Mouse (Mus musculus) MEL (cell line): ENCODE results near the gene Med8. TPM values are rescaled to one million over a fixed set of nuclear protein-coding genes. Genes with fewer than 3 reads are reported as not detected.

Source experiments
- DNase-seq: peaks from one replicate; pipeline ENCODE4 v3.0.0; 2011; ENCODE audit warnings: low read depth, low spot score
- H3K27ac ChIP-seq: 2 replicates; pipeline ENCODE4 v1.5.1; 2012; ENCODE audit warnings: low read depth, mild to moderate bottlenecking, control low read depth, low read length, moderate library complexity; ENCODE audit not compliant: control insufficient read depth
- H3K27me3 ChIP-seq, 2 experiments: fragments of 150-350 bp in 1 of 2; sonication (generic) in 1 of 2; 2 replicates each; pipeline ENCODE4 v1.6.1; 2012; ENCODE audit warnings: low read length in 2 of 2, mild to moderate bottlenecking in 2 of 2, improper control_type of control experiment in 1 of 2, moderate library complexity in 1 of 2; ENCODE audit not compliant: insufficient read depth in 2 of 2, control insufficient read depth in 1 of 2
- H3K36me3 ChIP-seq, 2 experiments: 2 replicates each; pipeline ENCODE4 v1.6.1; 2012 to 2014; ENCODE audit warnings: low read length in 2 of 2, improper control_type of control experiment in 1 of 2, inconsistent platforms in 1 of 2, mild to moderate bottlenecking in 1 of 2; ENCODE audit not compliant: insufficient read depth in 2 of 2, control insufficient read depth in 1 of 2
- H3K4me1 ChIP-seq, 2 experiments: fragments of 150-350 bp in 1 of 2; sonication (generic) in 1 of 2; 2 replicates each; pipeline ENCODE4 v1.6.1; 2012; ENCODE audit warnings: low read length in 2 of 2, improper control_type of control experiment in 1 of 2, mild to moderate bottlenecking in 1 of 2; ENCODE audit not compliant: insufficient read depth in 2 of 2, control insufficient read depth in 1 of 2
- H3K4me3 ChIP-seq, 2 experiments: fragments of 150-350 bp in 1 of 2; sonication (generic) in 1 of 2; 2 replicates each; pipeline ENCODE4 v1.5.1; 2012; ENCODE audit warnings: low read depth in 2 of 2, low read length in 2 of 2, mild to moderate bottlenecking in 2 of 2, moderate library complexity in 2 of 2, control low read depth in 1 of 2, improper control_type of control experiment in 1 of 2; ENCODE audit not compliant: control insufficient read depth in 1 of 2, insufficient read depth in 1 of 2
- H3K79me2 ChIP-seq: 2 replicates; pipeline ENCODE4 v1.6.1; 2012; ENCODE audit warnings: mild to moderate bottlenecking, low read length, moderate library complexity; ENCODE audit not compliant: control insufficient read depth, poor library complexity, insufficient read depth
- H3K9ac ChIP-seq: 2 replicates; pipeline ENCODE4 v1.6.1; 2012; ENCODE audit warnings: low read depth, mild to moderate bottlenecking, control low read depth, low read length, moderate library complexity; ENCODE audit not compliant: control insufficient read depth, poor library complexity, severe bottlenecking
- H3K9me3 ChIP-seq: fragments of 150-350 bp; sonication (generic); replicated peaks from 2 replicates; pipeline ENCODE4 v1.6.1; 2012; ENCODE audit warnings: mild to moderate bottlenecking, low read length, improper control_type of control experiment, moderate library complexity; ENCODE audit not compliant: insufficient read depth
- BHLHE40 ChIP-seq: IDR thresholded peaks from 2 replicates; pipeline ENCODE4 v1.6.1; 2012; ENCODE audit warnings: low read depth, mild to moderate bottlenecking, inconsistent platforms, low read length, improper control_type of control experiment, borderline replicate concordance
- CHD1 ChIP-seq: IDR thresholded peaks from 2 replicates; pipeline ENCODE4 v1.6.1; 2012; ENCODE audit warnings: low read depth, mild to moderate bottlenecking, inconsistent platforms, low read length, improper control_type of control experiment
- CTCF ChIP-seq, 3 experiments: IDR thresholded peaks in 2 of 3; conservative IDR thresholded peaks in 1 of 3; 2 replicates each; pipeline ENCODE4 v1.5.1; 2011 to 2012; ENCODE audit warnings: low read length in 3 of 3, low read depth in 2 of 3, mild to moderate bottlenecking in 2 of 3, improper control_type of control experiment in 1 of 3, inconsistent platforms in 1 of 3, mixed read lengths in 1 of 3, moderate library complexity in 1 of 3; ENCODE audit not compliant: control insufficient read depth in 1 of 3, insufficient read depth in 1 of 3, poor library complexity in 1 of 3, severe bottlenecking in 1 of 3
- EP300 ChIP-seq, 2 experiments: IDR thresholded peaks; 2 replicates each; pipeline ENCODE4 v1.6.1; 2011; ENCODE audit warnings: improper control_type of control experiment in 2 of 2, low read length in 2 of 2, low read depth in 1 of 2, mild to moderate bottlenecking in 1 of 2
- GATA1 ChIP-seq: IDR thresholded peaks from 2 replicates; pipeline ENCODE4 v1.6.1; 2011; ENCODE audit warnings: low read depth, low read length, improper control_type of control experiment
- HCFC1 ChIP-seq: IDR thresholded peaks from 2 replicates; pipeline ENCODE4 v1.6.1; 2012; ENCODE audit warnings: low read depth, mild to moderate bottlenecking, inconsistent platforms, low read length, improper control_type of control experiment, moderate library complexity
- MAZ ChIP-seq: IDR thresholded peaks from 2 replicates; pipeline ENCODE4 v1.6.1; 2012; ENCODE audit warnings: low read depth, mild to moderate bottlenecking, inconsistent platforms, low read length, improper control_type of control experiment
- MXI1 ChIP-seq: IDR thresholded peaks from 2 replicates; pipeline ENCODE4 v1.6.1; 2011; ENCODE audit warnings: mild to moderate bottlenecking, low read depth, low read length, improper control_type of control experiment
- MYB ChIP-seq: IDR thresholded peaks from 2 replicates; pipeline ENCODE4 v1.6.1; 2011; ENCODE audit warnings: mild to moderate bottlenecking, low read depth, low read length, improper control_type of control experiment
- NELFE ChIP-seq: IDR thresholded peaks from 2 replicates; pipeline ENCODE4 v1.6.1; 2011; ENCODE audit warnings: low read depth, low read length, improper control_type of control experiment
- NRF1 ChIP-seq: IDR thresholded peaks from 2 replicates; pipeline ENCODE4 v1.6.1; 2014; ENCODE audit warnings: low read depth, mild to moderate bottlenecking, inconsistent platforms, low read length, improper control_type of control experiment, moderate library complexity; ENCODE audit not compliant: poor library complexity, insufficient read depth, severe bottlenecking
- RAD21 ChIP-seq: IDR thresholded peaks from 2 replicates; pipeline ENCODE4 v1.6.1; 2011; ENCODE audit warnings: mild to moderate bottlenecking, low read depth, low read length, improper control_type of control experiment
- SMC3 ChIP-seq: IDR thresholded peaks from 2 replicates; pipeline ENCODE4 v1.6.1; 2011; ENCODE audit warnings: low read depth, low read length, improper control_type of control experiment
- TCF12 ChIP-seq: IDR thresholded peaks from 2 replicates; pipeline ENCODE4 v1.6.1; 2014; ENCODE audit warnings: low read depth, mild to moderate bottlenecking, inconsistent platforms, low read length, improper control_type of control experiment, moderate library complexity
- UBTF ChIP-seq: IDR thresholded peaks from 2 replicates; pipeline ENCODE4 v1.6.1; 2012; ENCODE audit warnings: low read depth, mild to moderate bottlenecking, inconsistent platforms, low read length, improper control_type of control experiment, moderate library complexity, borderline replicate concordance; ENCODE audit not compliant: insufficient read depth
- USF2 ChIP-seq, 2 experiments: IDR thresholded peaks; 2 replicates each; pipeline ENCODE4 v1.6.1; 2011 to 2012; ENCODE audit warnings: improper control_type of control experiment in 2 of 2, low read length in 2 of 2, borderline replicate concordance in 1 of 2, inconsistent platforms in 1 of 2, low read depth in 1 of 2, mild to moderate bottlenecking in 1 of 2; ENCODE audit not compliant: insufficient read depth in 1 of 2
- ZNF384 ChIP-seq: IDR thresholded peaks from 2 replicates; pipeline ENCODE4 v1.6.1; 2012; ENCODE audit warnings: low read depth, mild to moderate bottlenecking, inconsistent platforms, low read length, improper control_type of control experiment
- polyA plus RNA-seq, 2 experiments: library from polyadenylated mRNA; stranded (reverse) in 1 of 2; unstranded in 1 of 2; fragments of >175 nt in 1 of 2; fragments of >200 nt in 1 of 2; gene quantifications; 2 replicates each; pipeline versions ENCODE4 v1.2.1 to v1.2.4; 2012; ENCODE audit warnings: low replicate concordance in 2 of 2, low read depth in 1 of 2; ENCODE audit not compliant: insufficient read length in 2 of 2, insufficient read depth in 1 of 2, missing spikeins in 1 of 2
- total RNA-seq: library from RNA; depleted of rRNA; stranded (reverse); fragments of 300-350 nt; gene quantifications from 2 replicates; pipeline ENCODE4 v1.2.3, GENCODE M21; 2012

The Med8 gene
- total and polyA plus RNA-seq, 3 experiments, result 84.2 to 159 (median 134) TPM

- H3K79me2 ChIP-seq, result no peaks in the 10 kb centered on the region
- DNase-seq, result no peak
- H3K4me3 ChIP-seq, result no peak overlapping the region
- H3K36me3 ChIP-seq, result peaks cover 0 to 4% of the 10 kb centered on the region in 2 experiments; a peak in 2 of 4 replicates
- no peak overlapping the region for H3K9ac ChIP-seq
- no peaks in the 10 kb centered on the region for H3K27me3 ChIP-seq
- no peaks in the 10 kb centered on the region for H3K4me1 ChIP-seq
- no peaks in the 10 kb centered on the region for H3K9me3 ChIP-seq
- TF ChIP-seq MAZ, result no peak
- TF ChIP-seq ZNF384, result no peak
- no peak for TF ChIP-seq USF2 (IDR thresholded peaks at IDR 0.05; ENCODE audit: borderline replicate concordance in 1 of 2, insufficient read depth in 1 of 2, low read depth in 1 of 2, low read length in 2 of 2)
- no peak for TF ChIP-seq RAD21
- no peak for TF ChIP-seq NRF1
- TF ChIP-seq MXI1, result no peak
- TF ChIP-seq CHD1, result no peak
- no peak for TF ChIP-seq UBTF
- no peak for TF ChIP-seq BHLHE40
- no peak for TF ChIP-seq NELFE
- TF ChIP-seq HCFC1, result no peak
- TF ChIP-seq MYB, result no peak
- no peak for TF ChIP-seq GATA1
- TF ChIP-seq EP300 (IDR thresholded peaks at IDR 0.05; ENCODE audit: low read depth in 1 of 2, low read length in 2 of 2), result no peak
- TF ChIP-seq SMC3, result no peak
- TF ChIP-seq, all 39 proteins: peak for 0
- H3K27ac ChIP-seq, result no peak overlapping the region
These were observed 7.2 kb upstream of the Med8 start for GRCm38 (mm10) chr4:118401918-118402317.

GRCm38 (mm10) chr4:118402701-118403100 is 6.4 kb upstream of the Med8 start:
- DNase-seq, result no peak
- no peaks in the 10 kb centered on the region for H3K27me3 ChIP-seq
- H3K4me1 ChIP-seq, result no peaks in the 10 kb centered on the region
- H3K36me3 ChIP-seq, result peaks cover 0 to 4% of the 10 kb centered on the region in 2 experiments; a peak in 2 of 4 replicates
- no peak overlapping the region for H3K9ac ChIP-seq
- H3K9me3 ChIP-seq, result no peaks in the 10 kb centered on the region
- H3K27ac ChIP-seq, result no peak overlapping the region
- no peak overlapping the region for H3K4me3 ChIP-seq
- H3K79me2 ChIP-seq, result no peaks in the 10 kb centered on the region
- no peak for TF ChIP-seq TCF12
- no peak for TF ChIP-seq CTCF (IDR thresholded peaks at IDR 0.05 in 2 of 3, conservative IDR thresholded peaks at IDR 0.05 in 1 of 3; ENCODE audit: control insufficient read depth in 1 of 3, insufficient read depth in 1 of 3, low read depth in 2 of 3, low read length in 3 of 3, poor library complexity in 1 of 3, severe bottlenecking in 1 of 3)
- TF ChIP-seq, all 39 proteins: peak for 0
